Mouse (Mus musculus): ENCODE measurements around the gene Maff.
A peak's percentile ranks its signal among the peaks of the same experiment; 100 is the strongest.

The Maff gene

DNA sequence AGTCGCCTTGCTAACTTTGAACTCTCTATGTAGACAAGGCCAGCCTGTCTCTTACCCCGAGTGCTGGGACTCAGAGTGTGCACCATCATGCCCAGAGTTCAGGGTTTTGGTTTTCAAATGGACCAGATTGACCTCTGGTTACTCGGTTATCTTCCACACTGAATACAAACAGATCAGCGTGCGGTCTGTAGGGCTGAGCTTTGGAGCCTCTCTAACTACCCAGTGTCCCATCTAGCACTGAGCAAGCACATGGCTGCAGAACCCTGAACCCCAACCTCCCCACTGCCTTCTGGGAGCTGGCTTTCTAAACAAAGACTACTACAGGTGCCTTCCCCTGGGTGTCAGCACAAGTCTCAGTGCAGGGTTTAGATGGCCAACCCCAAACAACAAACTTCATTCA, 46.1 kb downstream of the Maff start:
- DNase-seq (ENCODE audit: extremely low read depth, low read depth) = no peak

DNA sequence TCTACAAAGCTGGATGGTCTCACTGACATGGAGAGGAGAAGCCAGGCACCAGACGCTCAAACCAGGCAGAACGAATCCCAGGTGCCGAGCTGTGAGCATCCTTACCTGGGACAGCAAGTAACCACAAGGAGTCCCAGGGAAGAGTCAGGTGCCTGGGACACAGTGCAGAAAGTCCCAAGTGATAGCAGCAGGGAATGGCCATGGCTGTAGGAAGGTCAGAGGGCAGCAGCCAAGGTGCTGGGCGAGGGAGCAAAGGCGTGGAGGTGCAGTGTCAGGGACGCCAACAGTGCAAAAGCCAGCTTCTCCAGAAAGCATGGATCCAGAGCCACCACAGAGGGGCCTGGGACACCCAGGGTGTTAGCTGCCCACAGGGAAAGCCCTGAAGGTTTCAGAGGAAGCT, 46.7 kb downstream of the Maff start:
- DNase-seq (ENCODE audit: extremely low read depth, low read depth) = no peak

DNA sequence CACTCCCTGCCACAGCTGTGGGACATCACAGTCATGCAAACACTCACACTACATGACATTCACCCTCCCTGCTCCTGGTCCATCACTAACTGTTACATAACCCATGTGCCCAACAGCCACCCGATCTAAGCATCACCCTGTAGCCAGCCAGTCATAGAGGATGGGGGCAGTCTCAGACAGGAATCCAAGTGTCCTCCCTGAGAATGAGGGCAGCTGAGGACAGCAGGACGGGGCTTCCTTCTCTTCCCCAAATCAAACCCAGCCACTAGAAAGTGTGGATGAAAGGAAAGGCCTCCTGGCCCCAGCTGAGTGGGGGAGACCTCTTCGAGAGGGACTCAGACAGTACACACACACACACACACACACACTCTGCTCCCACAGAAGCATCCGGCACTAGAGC, 48.4 kb downstream of the Maff start:
- DNase-seq (ENCODE audit: extremely low read depth, low read depth) = no peak

DNA sequence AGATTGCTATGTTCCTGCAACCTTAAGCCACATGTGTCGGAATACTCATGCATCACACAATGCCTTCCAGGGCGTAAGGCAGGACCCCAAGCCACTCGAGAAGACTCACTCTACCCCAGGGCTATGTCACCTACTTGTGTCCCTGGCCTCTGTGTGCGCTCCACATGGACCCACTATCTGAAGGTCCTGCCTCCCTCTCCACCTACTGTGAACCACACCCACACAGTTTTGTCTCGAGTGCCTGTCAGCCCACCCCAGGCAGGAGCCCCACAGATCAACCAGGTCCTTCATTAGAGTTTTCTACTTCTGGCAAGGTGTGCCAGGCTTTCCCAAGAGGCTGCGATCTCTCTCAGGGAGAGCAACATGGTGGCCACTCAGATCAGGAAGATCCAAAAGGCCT, 48.9 kb downstream of the Maff start:
- no peak for DNase-seq (ENCODE audit: extremely low read depth, low read depth)

DNA sequence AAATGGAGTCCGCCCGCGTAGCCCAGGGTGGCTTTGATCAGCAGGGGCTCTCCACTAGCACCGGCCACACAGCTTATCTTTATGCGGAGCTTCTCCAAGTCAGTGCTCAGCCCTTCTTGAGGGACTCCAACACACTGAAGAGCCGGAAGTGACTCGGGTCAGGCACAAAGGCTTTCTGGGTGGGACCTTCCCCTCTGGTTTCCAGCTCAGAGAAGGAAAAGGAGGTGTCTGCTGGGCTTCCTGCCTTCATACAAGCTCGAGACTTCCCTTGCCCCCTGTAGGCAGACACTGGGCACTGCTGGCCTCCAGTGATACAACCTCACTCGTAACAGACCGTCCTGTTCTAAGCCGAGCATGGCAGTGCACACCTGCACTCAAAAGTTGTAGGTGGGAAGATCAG, 50.3 kb downstream of the Maff start:
- no peak for DNase-seq (ENCODE audit: extremely low read depth, low read depth)

DNA sequence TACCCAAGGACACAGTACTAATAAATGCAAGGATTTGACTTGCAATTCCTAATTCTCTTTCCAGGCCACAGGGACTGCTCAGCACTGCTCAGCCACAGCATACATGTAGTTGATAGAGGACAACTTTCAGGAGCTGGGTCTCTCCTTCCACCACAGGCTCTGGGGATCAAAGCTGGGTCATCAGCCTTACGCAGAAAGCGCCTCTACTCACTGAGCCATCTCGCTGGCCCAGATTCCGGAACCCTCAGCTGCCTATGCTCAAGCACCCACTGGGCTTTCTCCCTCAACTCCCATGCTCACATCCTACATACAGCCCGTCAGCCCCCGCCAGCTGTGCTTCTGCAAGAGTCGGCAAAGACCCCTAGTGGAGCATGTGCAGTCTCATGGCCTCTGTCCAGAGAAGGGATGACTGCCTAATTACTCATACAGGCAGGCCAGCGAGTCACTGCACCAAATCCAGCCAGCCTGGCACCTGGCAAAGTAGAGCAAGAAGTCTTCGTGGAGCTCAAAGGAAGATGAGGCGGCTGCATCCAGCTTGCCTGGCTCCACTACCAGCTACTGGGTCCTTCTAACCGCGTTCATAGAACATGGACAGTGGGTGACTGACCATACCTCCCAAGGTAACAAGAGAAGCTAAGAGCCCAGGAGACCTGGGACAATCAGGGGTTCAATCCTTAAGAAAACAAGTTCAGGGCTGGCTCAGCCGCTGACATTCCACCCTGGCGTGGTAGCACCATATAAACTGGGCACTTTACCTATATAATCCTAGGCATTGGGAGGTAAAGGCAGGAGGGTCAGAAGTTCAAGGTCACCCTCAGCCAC, 53.0 kb downstream of the Maff start:
- no peak for DNase-seq (ENCODE audit: extremely low read depth, low read depth)

DNA sequence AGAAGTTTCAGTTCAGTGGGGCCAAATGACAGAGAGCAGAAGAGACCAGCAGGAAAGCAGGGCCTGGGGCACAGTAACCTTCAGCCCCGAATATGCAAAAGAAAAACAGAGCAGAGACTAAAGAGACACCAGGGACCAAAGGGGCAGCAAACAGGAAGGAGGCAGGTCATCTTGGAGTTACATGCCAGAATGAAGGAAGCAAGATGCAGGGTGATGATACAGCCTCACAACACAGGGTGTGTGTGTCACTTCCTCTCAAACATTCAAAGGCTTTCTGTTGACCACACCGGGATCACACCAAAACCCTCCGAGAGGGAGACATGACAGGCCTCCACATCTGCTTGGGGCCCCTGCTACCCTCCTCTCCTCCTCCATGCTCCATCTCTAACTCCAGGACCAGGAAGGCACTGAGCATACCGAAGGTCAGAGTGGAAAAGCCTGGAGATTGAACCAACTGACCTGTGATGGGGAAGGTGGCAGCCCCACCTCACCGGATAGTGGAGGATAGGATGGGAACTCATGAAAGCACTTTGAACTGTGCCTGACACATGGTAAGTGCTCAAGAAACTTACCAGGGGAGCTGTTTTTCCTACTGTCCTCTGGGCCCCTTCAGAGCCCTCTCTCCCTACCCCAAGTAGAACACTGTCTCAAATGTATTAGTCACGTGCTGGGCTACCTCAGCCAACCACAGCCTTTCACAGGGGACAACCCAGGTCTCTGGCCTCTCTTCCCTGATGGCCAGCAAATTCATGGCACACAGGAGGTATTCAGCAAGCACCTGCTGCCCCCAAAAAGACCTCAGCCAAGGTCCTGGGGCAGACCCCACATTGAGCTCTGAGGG, 53.9 kb downstream of the Maff start:
- peak; percentile 29 for DNase-seq (ENCODE audit: extremely low read depth, low read depth)

DNA sequence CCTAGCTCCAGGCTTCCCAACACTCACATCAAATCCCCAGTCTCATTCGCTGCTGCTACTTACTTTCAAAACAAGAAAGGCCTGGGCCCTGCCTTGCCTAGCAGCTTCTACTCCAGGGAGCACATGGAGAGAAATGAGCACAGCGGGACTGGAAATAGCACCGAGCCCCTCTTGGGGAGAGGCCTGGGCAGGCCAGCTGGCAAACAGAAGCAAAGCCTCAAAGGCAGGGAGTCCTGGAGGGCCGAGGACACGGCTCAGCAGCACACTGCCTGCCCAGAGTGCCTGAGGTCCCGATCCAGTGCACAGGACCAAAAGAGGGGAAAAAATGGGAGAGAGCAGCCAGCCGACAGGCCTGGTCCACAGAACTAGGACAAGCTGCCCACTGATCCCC, 54.5 kb downstream of the Maff start:
- no peak for DNase-seq (ENCODE audit: extremely low read depth, low read depth)

DNA sequence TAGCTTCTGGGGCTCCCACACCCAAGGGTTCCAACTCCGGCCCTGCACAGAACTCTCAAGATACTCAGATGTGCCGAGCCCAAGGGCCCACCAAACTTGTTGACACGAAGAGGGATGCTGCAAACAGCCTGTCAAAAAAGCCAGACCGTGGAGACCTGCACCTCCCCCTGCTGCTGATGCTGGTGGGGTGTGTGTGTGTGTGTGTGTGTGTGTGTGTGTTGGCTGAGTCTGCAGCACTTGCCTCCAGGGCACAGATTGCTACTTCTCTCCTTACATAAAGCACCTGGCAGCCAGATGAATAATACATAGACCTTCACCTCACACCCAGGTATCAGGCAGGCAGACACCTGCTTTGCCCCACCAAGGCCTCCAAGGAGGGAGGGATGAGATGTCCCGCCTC, 55.8 kb downstream of the Maff start:
- no peak for DNase-seq (ENCODE audit: extremely low read depth, low read depth)

DNA sequence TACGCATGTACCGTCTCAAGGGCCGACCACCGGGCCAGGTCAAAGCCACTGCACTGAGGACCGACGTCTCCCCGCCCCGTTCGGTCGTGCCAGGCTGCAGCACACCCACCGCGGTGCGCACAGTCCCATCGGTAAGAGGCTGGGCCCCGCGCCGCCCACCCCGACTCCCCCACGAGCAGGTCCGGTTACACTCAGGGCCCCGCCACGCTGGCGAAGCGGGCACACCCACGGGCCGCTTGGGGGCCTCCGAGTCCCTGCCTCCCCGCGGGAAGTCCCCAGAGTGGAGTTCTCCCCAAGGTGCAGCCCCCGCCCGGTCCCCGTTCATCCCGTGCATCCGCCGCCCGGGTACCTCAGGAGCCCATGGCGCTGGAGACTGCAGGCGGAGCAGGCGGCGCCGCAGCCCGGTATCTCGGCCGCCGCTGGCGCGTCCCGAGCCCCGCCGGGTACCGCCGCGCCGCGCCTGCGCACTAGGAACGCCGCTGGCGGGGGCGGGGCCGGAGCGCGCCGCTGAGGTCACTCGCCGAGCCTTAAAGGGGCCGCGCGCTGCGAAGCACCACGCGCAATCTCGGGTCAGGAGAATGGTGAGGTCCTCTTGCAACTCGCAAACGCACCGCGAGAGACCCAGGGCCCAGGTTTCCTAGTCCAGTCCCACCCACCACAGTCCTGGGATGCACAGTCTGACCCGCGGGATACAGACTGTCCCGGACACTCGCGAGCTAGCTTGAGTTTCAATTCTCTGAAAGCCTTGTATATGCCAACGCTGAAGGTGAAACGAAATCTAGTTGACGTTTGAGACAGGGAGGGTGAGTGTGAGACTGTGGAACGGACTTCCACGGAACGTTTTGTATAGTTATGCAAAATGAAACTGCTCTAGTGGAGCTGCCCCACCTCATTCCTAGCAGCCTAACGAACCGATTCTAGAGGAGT, 56.7 kb downstream of the Maff start, which contains the start of gene Tmem184b:
Tmem184b (minus strand) TSS at position 734 of the 927 bp plus-strand sequence.
- peak; percentile 35 for DNase-seq (ENCODE audit: extremely low read depth, low read depth)

DNA sequence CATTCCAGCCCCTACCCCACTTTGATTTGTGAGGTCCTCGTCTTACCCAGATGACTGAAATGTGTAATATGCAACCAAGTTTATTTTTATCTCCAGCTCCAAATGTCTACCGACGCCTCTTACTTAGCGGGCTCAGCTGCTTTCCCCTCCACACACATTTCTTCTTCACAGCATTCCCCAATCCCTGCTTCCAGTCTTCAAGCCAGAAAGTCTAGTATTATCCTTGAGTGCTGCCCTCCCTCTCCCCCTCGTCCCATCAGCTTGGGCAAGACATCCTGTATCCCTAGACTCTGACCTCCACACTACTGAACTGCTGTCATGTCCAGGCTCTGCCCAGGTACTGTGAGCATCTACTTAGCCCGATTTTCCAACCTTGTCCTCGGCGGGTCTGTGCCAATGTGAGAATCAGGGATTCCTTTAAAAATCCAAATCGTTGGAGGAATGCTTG, 57.4 kb downstream of the Maff start:
- no peak for DNase-seq (ENCODE audit: extremely low read depth, low read depth)

DNA sequence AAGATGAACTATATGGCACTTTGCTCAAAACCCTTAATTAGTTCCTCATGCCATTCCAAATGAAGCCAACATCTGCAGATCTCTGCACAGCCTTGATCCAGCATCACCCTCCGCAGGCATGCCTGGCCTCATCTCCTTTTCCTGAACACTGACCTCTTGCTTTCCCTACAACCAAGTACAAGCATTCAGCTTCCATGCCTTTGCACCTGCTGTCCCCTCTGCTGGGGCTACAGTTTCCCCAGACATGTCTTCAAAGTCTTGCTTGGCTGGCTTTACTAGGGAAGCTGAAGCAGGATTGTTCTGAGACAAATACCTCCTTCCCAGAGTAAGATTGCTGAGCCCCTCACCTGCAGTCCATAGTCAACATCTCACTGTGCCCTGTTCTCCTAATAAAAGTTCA, 57.9 kb downstream of the Maff start:
- no peak for DNase-seq (ENCODE audit: extremely low read depth, low read depth)

DNA sequence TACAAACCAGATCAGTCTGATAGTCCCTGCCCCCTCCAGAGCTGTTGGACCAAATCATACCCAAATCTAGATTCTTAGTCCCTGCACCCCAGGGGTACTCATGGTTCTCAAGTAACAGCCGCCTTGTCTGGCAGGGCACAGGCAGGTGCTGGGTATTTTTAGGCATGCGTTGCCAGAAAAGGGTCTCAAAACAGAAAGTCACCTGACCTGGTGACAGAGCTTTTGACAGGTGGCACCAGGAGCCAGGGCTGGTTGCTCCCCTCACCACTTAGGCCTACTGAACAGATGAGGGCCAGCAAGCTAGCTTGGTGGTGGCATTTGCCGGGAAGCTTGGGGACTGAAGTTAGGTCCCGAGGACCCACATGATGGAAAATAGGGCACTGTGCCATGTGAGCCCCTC, 60.1 kb downstream of the Maff start:
- DNase-seq (ENCODE audit: extremely low read depth, low read depth) = no peak

All from MEL-GATA-1-ER (cell line).